Mouse (Mus musculus) kidney, postnatal 36 days (tissue): ENCODE measurements around the gene Ccdc186.

Experiments
- DNase-seq, 2 experiments: peaks; one replicate each; pipeline ENCODE4 v3.0.0; 2021 to 2022; ENCODE audit warnings: mixed read lengths in 2 of 2

The Ccdc186 gene

DNA sequence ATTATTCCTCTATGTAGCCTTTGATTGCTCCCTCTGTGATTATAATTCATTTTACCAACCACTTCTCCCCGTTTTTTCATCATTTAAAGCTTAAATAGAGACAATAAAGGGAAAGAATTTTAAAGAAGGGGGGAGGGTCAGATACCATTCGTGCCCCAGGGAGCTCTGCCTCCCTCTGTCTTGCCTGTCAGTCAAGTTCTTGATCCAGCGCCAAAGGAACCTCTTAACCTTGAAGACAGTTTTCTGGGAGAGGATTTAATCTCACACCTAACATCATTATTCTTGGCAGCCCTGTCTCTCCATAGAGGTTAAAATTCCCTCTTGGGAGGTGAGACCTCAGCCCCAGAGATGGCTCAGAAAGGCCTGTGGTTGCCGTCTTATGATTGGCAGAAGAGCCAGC is 71.3 kb downstream of the Ccdc186 start:
- DNase-seq, result no peak

DNA sequence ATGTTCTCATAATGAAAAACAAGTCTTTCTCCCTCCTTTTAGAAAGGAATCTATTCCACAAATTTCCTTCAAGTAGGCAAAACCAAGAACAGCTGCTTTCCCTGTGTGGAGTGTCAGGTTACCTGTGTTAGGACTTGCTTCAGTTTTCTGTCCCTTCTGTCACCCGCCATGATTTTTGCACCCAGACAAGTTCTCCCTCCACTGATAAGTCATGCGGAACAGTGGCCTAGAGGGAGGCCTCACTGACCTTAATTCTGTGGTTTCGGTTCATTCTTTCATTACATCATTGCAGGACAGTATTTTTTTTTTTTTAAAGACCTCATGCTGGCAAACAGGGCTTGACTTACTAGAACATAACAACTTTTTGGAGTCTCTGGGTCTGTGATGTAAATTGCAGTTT is 72.6 kb downstream of the Ccdc186 start:
- peak; percentile 23 to 26 for DNase-seq

DNA sequence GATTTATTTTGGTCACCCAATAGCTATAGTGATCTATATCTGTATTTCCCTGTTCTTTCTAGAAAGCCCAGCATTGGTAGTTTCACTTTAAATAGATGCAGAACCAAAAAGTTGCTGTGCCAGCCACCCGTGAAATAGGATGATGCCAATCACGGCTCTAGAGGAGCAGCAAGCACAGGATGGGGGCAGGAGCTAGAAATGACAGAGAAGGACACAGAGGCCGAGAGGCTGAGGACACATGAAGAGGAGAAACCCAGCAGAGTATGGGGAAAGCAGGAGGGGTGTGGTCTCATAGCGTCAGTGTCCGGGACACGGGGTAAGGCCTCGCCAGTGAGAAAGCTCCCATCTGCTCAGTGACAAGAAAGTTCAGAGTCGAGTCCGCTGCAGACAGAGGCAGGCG is 74.1 kb downstream of the Ccdc186 start:
- DNase-seq, result no peak

DNA sequence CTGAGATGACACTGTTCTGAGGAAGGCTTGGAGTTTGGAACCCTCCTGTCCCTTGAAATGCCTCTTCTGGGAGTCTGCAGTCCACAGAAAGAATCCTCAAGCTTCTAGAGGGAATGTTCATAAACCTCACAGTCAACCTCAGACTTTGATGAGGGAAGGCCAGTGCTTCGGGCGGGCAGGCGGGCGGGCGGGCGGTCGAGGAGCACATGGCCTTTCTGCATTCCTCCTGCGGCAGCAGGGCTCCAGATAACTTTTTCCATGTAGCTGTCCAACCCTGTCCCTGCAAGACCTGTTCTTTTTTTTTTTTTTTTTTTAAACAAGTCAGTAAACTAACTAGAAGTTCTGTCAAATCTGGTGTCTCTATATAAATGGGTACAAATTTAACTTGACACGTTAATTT is 75.4 kb downstream of the Ccdc186 start:
- DNase-seq, result no peak

DNA sequence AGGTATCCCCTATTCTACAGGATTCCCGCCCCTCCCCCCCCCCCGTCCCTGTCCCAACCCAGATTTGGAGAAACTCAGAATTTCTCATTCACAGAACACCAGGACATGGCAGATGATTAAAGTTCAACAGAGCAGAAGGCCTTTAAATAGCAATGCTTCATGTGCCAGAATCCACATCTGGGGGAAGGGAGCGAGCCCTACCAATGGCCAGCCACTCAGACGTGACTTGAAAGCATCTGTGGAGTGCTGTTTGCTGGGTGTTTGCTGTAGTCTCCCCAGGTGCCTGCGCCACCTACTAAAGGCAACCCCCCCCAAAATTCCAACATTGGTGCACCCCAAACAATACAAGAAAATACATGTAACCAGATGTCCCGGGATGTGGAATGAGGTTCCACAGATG is 76.5 kb downstream of the Ccdc186 start:
- peak in 1 of 2 experiments; percentile 26 for DNase-seq

DNA sequence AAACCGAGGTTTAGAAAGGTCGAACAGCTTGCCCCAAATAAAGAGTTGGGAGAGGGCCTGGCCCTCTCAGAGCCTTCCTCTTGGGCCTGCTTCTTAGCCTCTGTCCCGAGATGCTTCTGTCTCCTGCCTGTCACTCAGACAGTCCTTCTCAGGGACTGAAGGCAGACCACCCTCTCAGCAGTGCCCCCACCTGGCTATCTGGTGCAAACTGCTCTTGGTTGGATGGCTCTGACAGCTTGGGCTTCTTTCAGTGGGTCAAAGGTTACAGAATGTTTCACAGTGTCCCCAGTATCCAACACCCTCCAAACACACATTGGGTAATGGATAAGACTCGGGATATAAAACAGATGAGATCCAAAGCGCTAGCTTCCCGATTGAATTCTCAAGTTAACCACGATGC is 76.9 kb downstream of the Ccdc186 start:
- peak in 1 of 2 experiments; percentile 23 for DNase-seq
